Mouse (Mus musculus): ENCODE results near the gene Pygb.

DNA sequence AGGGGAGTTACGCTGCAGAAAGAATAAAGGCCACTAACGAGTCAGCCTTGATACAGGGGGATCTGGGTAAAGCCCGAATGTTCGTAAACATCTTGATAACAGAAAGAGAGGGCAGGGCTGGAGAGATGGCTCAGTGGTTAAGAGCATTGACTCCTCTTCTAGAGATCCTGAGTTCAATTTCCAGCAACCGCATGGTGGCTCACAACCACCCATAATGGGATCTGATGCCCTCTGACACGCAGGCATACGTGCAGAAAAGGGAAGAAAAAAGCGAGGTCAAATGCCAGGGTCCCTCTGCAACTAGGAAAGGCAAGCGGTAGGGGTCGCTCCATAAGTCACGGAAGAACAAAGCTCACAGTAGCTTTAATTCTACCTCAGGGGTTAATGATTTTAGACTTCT, 54.6 kb downstream of the Pygb start:
- TF ChIP-seq E2F4 (IDR thresholded peaks at IDR 0.05; ENCODE audit: insufficient replicate concordance, low read depth, low read length) (no peak), MAZ (IDR thresholded peaks at IDR 0.05; ENCODE audit: low read depth, low read length) (no peak), BHLHE40 (IDR thresholded peaks at IDR 0.05; ENCODE audit: low read depth, low read length) (no peak), EP300 (IDR thresholded peaks at IDR 0.05; ENCODE audit: low read length) (no peak), PAX5 (IDR thresholded peaks at IDR 0.05; ENCODE audit: low read length) (no peak), ZNF384 (IDR thresholded peaks at IDR 0.05; ENCODE audit: low read depth, low read length) (no peak), POLR2A (IDR thresholded peaks at IDR 0.05; ENCODE audit: low read depth, low read length) (no peak), UBTF (IDR thresholded peaks at IDR 0.05; ENCODE audit: low read depth, low read length) (no peak), MAX (IDR thresholded peaks at IDR 0.05; ENCODE audit: low read length) (no peak), CTCF (conservative IDR thresholded peaks at IDR 0.05 in 1 of 2, IDR thresholded peaks at IDR 0.05 in 1 of 2; ENCODE audit: low read depth in 2 of 2, low read length in 2 of 2) (no peak), HCFC1 (IDR thresholded peaks at IDR 0.05; ENCODE audit: low read depth, low read length) (no peak), ZKSCAN1 (IDR thresholded peaks at IDR 0.05; ENCODE audit: borderline replicate concordance, low read depth, low read length) (no peak)
